Mouse (Mus musculus) kidney, adult 2 months (tissue): ENCODE measurements around the gene Kcnh7.

Source experiments
- CTCF ChIP-seq: fragments of 200-500 bp; conservative IDR thresholded peaks from 2 replicates; pipeline ENCODE4 v1.5.1; 2011; ENCODE audit warnings: low read depth, mild to moderate bottlenecking, control low read depth, low read length, moderate library complexity, mixed read lengths; ENCODE audit not compliant: insufficient read depth, insufficient read length
- POLR2A ChIP-seq: fragments of 200-500 bp; IDR thresholded peaks from one replicate; pipeline ENCODE4 v1.6.1; 2011; ENCODE audit warnings: low read depth, low read length, control low read depth

DNA sequence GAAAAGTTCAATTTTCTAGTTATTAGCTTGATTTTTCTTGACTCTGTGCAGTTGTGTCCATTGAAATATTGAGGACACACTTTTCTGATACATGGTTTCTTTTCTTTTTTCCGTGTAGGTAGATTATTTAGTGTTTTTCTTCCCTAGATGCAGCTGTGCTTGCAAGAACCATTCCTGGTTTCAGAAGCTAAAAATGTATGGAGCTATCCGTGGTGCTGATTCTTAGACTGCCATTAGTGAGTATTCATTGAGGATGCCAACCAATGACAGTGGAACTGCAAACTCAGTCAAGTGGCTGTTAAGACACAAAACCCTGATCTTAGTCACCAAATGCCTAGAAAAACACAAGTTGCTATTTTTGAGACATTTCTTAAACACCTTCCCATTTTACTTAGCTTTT is 1.9 kb upstream of the Kcnh7 start:
- no peak for TF ChIP-seq CTCF
- TF ChIP-seq POLR2A, result no peak
